In genomic region chr14:77673138-77673537, GRCm38 (mm10) we compare ENCODE assay signal across 12 mouse cellular contexts.
A peak's percentile ranks its signal among the peaks of the same experiment; 100 is the strongest.
DNase-seq lines count a peak whose midpoint lies in the region; ATAC-seq and TF ChIP-seq lines count a peak whose summit lies in the region.
"Had no signal": no experiment of that assay in that cellular context is flagged by ENCODE, and none has a peak within 500 bp of the region (broad histone marks: within the 10 kb centered on the region; RNA-seq: fewer than 3 reads in every experiment).

No protein-coding gene starts in this region.

- H3K9me3 ChIP-seq in heart, embryonic 10.5 days: no peaks in the 10 kb centered on the region
- H3K9me3 ChIP-seq in embryonic facial prominence, embryonic 10.5 days: no peaks in the 10 kb centered on the region
- H3K9me3 ChIP-seq in midbrain, embryonic 13.5 days: no peaks in the 10 kb centered on the region

- no peak for TF ChIP-seq CTCF in kidney, adult 2 months (conservative IDR thresholded peaks at IDR 0.05; ENCODE audit: insufficient read depth, insufficient read length, low read depth, low read length)

- H3K4me2 ChIP-seq in midbrain, embryonic 13.5 days (replicated peaks): no peak overlapping the region

- TF ChIP-seq POLR2A in kidney, adult 2 months (IDR thresholded peaks at IDR 0.05; ENCODE audit: low read depth, low read length): no peak

- no peak overlapping the region for H3K4me3 ChIP-seq in heart, embryonic 10.5 days
- H3K4me3 ChIP-seq in kidney, adult 2 months (ENCODE audit: insufficient read depth, low read depth, low read length): no peak overlapping the region
- H3K4me3 ChIP-seq in embryonic facial prominence, embryonic 10.5 days: no peak overlapping the region
- no peak overlapping the region for H3K4me3 ChIP-seq in midbrain, embryonic 13.5 days (replicated peaks)

- DNase-seq in heart, embryonic 10.5 days (ENCODE audit: low spot score): no peak
- DNase-seq in heart, postnatal 36 days: no peak
- peak; percentile 33 for DNase-seq in kidney, postnatal 4 days
- DNase-seq in kidney, adult 2 months: no peak
- DNase-seq in embryonic facial prominence, embryonic 10.5 days (ENCODE audit: low spot score): no peak
- no peak for DNase-seq in T-cell, adult 2 months (ENCODE audit: low spot score)
- no peak for DNase-seq in adrenal gland, adult (ENCODE audit: inconsistent age in 2 of 2, low spot score in 1 of 2)
- DNase-seq: adrenal gland, adult 2 months; B cell, adult 2 months; cerebellum, adult 11 months; thymus, postnatal 4 days had no signal

- intact Hi-C loops in heart, postnatal 36 days (cut with DNase I): no loop called here

- no peak for ATAC-seq in midbrain, embryonic 13.5 days

- H3K27me3 ChIP-seq in heart, embryonic 10.5 days (ENCODE audit: insufficient read depth, poor library complexity, severe bottlenecking): no peaks in the 10 kb centered on the region
- H3K27me3 ChIP-seq in kidney, adult 2 months (replicated peaks; ENCODE audit: control insufficient read depth, insufficient read depth, low read length): no peaks in the 10 kb centered on the region
- H3K27me3 ChIP-seq in embryonic facial prominence, embryonic 10.5 days (replicated peaks; ENCODE audit: low read depth, poor library complexity, severe bottlenecking): no peaks in the 10 kb centered on the region
- no peaks in the 10 kb centered on the region for H3K27me3 ChIP-seq in midbrain, embryonic 13.5 days

- H3K4me1 ChIP-seq in heart, embryonic 10.5 days: peaks cover 43% of the 10 kb centered on the region
- no peaks in the 10 kb centered on the region for H3K4me1 ChIP-seq in kidney, adult 2 months (ENCODE audit: control insufficient read depth, insufficient read depth, low read length)
- H3K4me1 ChIP-seq in embryonic facial prominence, embryonic 10.5 days: peaks cover 26% of the 10 kb centered on the region
- H3K4me1 ChIP-seq in midbrain, embryonic 13.5 days (replicated peaks): peaks cover 51% of the 10 kb centered on the region

- H3K27ac ChIP-seq in heart, embryonic 10.5 days: peak overlapping the region; percentile 80
- no peak overlapping the region for H3K27ac ChIP-seq in kidney, adult 2 months (ENCODE audit: insufficient read depth, low read depth, low read length)
- H3K27ac ChIP-seq in embryonic facial prominence, embryonic 10.5 days (replicated peaks): 0 out of 2 replicates have a peak overlapping the region, but pooled peaks have one; percentile 35
- peak overlapping the region; percentile 15; the same call in 1 of the 2 replicates for H3K27ac ChIP-seq in midbrain, embryonic 13.5 days

- no peak overlapping the region; the same call in 1 of the 2 replicates for H3K9ac ChIP-seq in midbrain, embryonic 13.5 days (replicated peaks)

- 31% methylated on average over 8 of the region's 8 CpGs for WGBS in heart, embryonic 10.5 days
- WGBS in kidney, adult 2 months: 35% methylated on average over 8 of the region's 8 CpGs
- WGBS in embryonic facial prominence, embryonic 10.5 days: 49% methylated on average over 8 of the region's 8 CpGs
- 40% methylated on average over 8 of the region's 8 CpGs for WGBS in midbrain, embryonic 13.5 days

- no peaks in the 10 kb centered on the region for H3K36me3 ChIP-seq in heart, embryonic 10.5 days
- H3K36me3 ChIP-seq in kidney, adult 2 months (ENCODE audit: control insufficient read depth, insufficient read depth, low read length): no peaks in the 10 kb centered on the region
- no peaks in the 10 kb centered on the region for H3K36me3 ChIP-seq in embryonic facial prominence, embryonic 10.5 days (replicated peaks)
- H3K36me3 ChIP-seq in midbrain, embryonic 13.5 days: no peaks in the 10 kb centered on the region

Comparison
In these comparisons a context has a peak if more than half of its experiments do, and no peak if none do; other contexts are left out.
1. DNase-seq: peak in kidney, postnatal 4 days (2 of 2); none in heart, embryonic 10.5 days (single experiment), heart, postnatal 36 days (0 of 2), kidney, adult 2 months (single experiment), embryonic facial prominence, embryonic 10.5 days (single experiment), T-cell, adult 2 months (single experiment) and adrenal gland, adult (0 of 2).